In the genomic region with DNA sequence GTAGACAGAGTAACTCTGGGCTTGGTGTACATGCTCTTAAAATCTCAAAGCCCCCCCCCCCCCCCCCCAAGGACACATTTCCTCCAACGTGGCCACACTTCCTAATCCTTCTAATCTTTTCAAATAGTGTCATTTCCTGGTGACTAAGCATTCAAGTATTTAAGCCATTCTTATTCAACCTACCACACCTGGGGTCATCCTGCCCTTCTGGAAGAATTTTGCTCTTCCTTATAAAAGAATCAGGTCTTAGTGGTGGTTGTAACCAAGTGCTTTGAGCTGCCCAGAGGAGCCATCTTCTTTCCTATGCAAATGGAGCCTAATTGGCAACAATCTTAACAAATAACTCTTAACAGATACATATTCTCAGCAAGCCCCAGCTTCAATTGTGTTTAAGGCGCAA, we compare ENCODE assay signal across 19 mouse cellular contexts. TPM values are rescaled to one million over a fixed set of nuclear protein-coding genes. Genes with fewer than 3 reads are reported as not detected.
"Had no signal": no experiment of that assay in that cellular context is flagged by ENCODE, and none has a peak within 500 bp of the region (broad histone marks: within the 10 kb centered on the region; RNA-seq: fewer than 3 reads in every experiment).

No protein-coding gene starts in this region.

- DNase-seq: heart, postnatal 14 days; heart, postnatal 36 days; heart, postnatal 4 days; kidney, adult 11 months; kidney, adult 18-20 months; kidney, adult 2 months; kidney, adult 8-10 months; kidney, adult 9 months; kidney, postnatal 10 days; kidney, postnatal 14 days; kidney, postnatal 25 days; kidney, postnatal 36 days; kidney, postnatal 4 days; layer of hippocampus, adult 9-11 months; layer of hippocampus, postnatal 36 days had no signal

RNA-seq across cellular contexts. Expression of gene Cyp2b10, which starts 12.6 kb away (rescaled TPM):
- total RNA-seq: hematopoietic stem cell, adult 5-6 weeks; hindbrain, postnatal 0 days; layer of hippocampus, postnatal 10 days; layer of hippocampus, postnatal 14 days had no signal
